Mouse (Mus musculus): ENCODE results near the gene Ghrhr. TPM values are rescaled to one million over a fixed set of nuclear protein-coding genes. Genes with fewer than 3 reads are reported as not detected.

The Ghrhr gene
- polyA plus RNA-seq (2015; fragmentation: Nextera tagmentation; extraction: Ambion mirVana), result not detected in 2 replicates

- Histone ChIP-seq H3K27me3 (no peaks in the 10 kb centered on the region), H3K9me3 (no peaks in the 10 kb centered on the region), H3K4me2 (no peak within 1 kb of the TSS), H3K9ac (no peak within 1 kb of the TSS), H3K36me3 (no peaks in the 10 kb centered on the region), H3K4me1 (replicated peaks) (no peaks in the 10 kb centered on the region), H3K27ac (replicated peaks) (no peak within 1 kb of the TSS), H3K4me3 (no peak within 1 kb of the TSS)
- 75% methylated on average over 6 of the region's 6 CpGs for WGBS
- no peak for ATAC-seq (ENCODE audit: low read depth)
Measured at GRCm38 (mm10) chr6:55376076-55376475, at the start of gene Ghrhr. TSS of gene Ghrhr (plus strand) at chr6:55376295.

- ATAC-seq (ENCODE audit: low read depth), result no peak
- H3K4me1 ChIP-seq (replicated peaks), result peaks cover 4% of the 10 kb centered on the region; the same call in 1 of the 2 replicates
- no peak overlapping the region for H3K4me2 ChIP-seq
- WGBS, result 84% methylated on average over 4 of the region's 4 CpGs
- no peak overlapping the region for H3K27ac ChIP-seq (replicated peaks)
- no peak overlapping the region for H3K9ac ChIP-seq
- no peak overlapping the region for H3K4me3 ChIP-seq
- H3K9me3 ChIP-seq, result no peaks in the 10 kb centered on the region
- no peaks in the 10 kb centered on the region for H3K27me3 ChIP-seq
- H3K36me3 ChIP-seq, result no peaks in the 10 kb centered on the region
Measured at GRCm38 (mm10) chr6:55326299-55326698, 49.8 kb upstream of the Ghrhr start.

- ATAC-seq (ENCODE audit: low read depth), result no peak
- H3K4me3 ChIP-seq, result no peak overlapping the region
Measured at GRCm38 (mm10) chr6:55327326-55327725, 48.8 kb upstream of the Ghrhr start.

GRCm38 (mm10) chr6:55328179-55328578 lies 47.9 kb upstream of the Ghrhr start:
- H3K4me3 ChIP-seq, result no peak overlapping the region
- H3K27me3 ChIP-seq, result no peaks in the 10 kb centered on the region
- H3K9ac ChIP-seq, result no peak overlapping the region
- no peaks in the 10 kb centered on the region for H3K9me3 ChIP-seq
- 82% methylated on average over 4 of the region's 4 CpGs for WGBS
- peaks cover 23% of the 10 kb centered on the region; the same call in 1 of the 2 replicates for H3K4me1 ChIP-seq (replicated peaks)
- H3K36me3 ChIP-seq, result no peaks in the 10 kb centered on the region
- H3K4me2 ChIP-seq, result no peak overlapping the region
- ATAC-seq (ENCODE audit: low read depth), result no peak
- no peak overlapping the region for H3K27ac ChIP-seq (replicated peaks)

More at GRCm38 (mm10) chr6:55327326-55327725, 48.8 kb upstream of the Ghrhr start:
- Histone ChIP-seq H3K36me3 (no peaks in the 10 kb centered on the region), H3K9me3 (no peaks in the 10 kb centered on the region), H3K27ac (replicated peaks) (no peak overlapping the region), H3K4me1 (replicated peaks) (peaks cover 14% of the 10 kb centered on the region; the same call in 1 of the 2 replicates), H3K4me2 (no peak overlapping the region), H3K27me3 (no peaks in the 10 kb centered on the region), H3K9ac (no peak overlapping the region)
- 86% methylated on average over 13 of the region's 13 CpGs for WGBS

GRCm38 (mm10) chr6:55331315-55331714 lies 44.8 kb upstream of the Ghrhr start:
- no peaks in the 10 kb centered on the region for H3K9me3 ChIP-seq
- H3K4me2 ChIP-seq, result no peak overlapping the region
- no peak overlapping the region for H3K4me3 ChIP-seq
- peaks cover 31% of the 10 kb centered on the region for H3K4me1 ChIP-seq (replicated peaks)
- 58% methylated on average over 6 of the region's 6 CpGs for WGBS
- no peaks in the 10 kb centered on the region for H3K36me3 ChIP-seq
- H3K9ac ChIP-seq, result no peak overlapping the region
- no peak for ATAC-seq (ENCODE audit: low read depth)
- H3K27ac ChIP-seq (replicated peaks), result no peak overlapping the region
- no peaks in the 10 kb centered on the region for H3K27me3 ChIP-seq

- Histone ChIP-seq H3K36me3 (no peaks in the 10 kb centered on the region), H3K27ac (replicated peaks) (no peak overlapping the region; the same call in 1 of the 2 replicates)
Measured at GRCm38 (mm10) chr6:55332100-55332772, 43.9 kb upstream of the Ghrhr start.

GRCm38 (mm10) chr6:55332773-55333109 lies 43.4 kb upstream of the Ghrhr start:
- ATAC-seq (ENCODE audit: low read depth), result peak; percentile 25; the same call in 1 of the 2 replicates
- Histone ChIP-seq H3K27me3 (no peaks in the 10 kb centered on the region), H3K4me2 (no peak overlapping the region), H3K36me3 (no peaks in the 10 kb centered on the region), H3K4me1 (replicated peaks) (peaks cover 35% of the 10 kb centered on the region), H3K9me3 (no peaks in the 10 kb centered on the region), H3K4me3 (no peak overlapping the region), H3K27ac (replicated peaks) (no peak overlapping the region), H3K9ac (no peak overlapping the region)
- WGBS, result 71% methylated on average over 6 of the region's 6 CpGs

More at GRCm38 (mm10) chr6:55332100-55332772, 43.9 kb upstream of the Ghrhr start:
- Histone ChIP-seq H3K9me3 (no peaks in the 10 kb centered on the region), H3K4me1 (replicated peaks) (peaks cover 35% of the 10 kb centered on the region), H3K4me2 (no peak overlapping the region), H3K27me3 (no peaks in the 10 kb centered on the region), H3K9ac (no peak overlapping the region), H3K4me3 (no peak overlapping the region)
- no peak; the same call in 1 of the 2 replicates for ATAC-seq (ENCODE audit: low read depth)
- WGBS, result 55% methylated on average over 5 of the region's 5 CpGs

GRCm38 (mm10) chr6:55335989-55336514 lies 40.0 kb upstream of the Ghrhr start, which contains the start of gene Aqp1:
TSS of gene Aqp1 (plus strand) at chr6:55336432.
- Histone ChIP-seq H3K4me1 (replicated peaks) (peaks cover 33% of the 10 kb centered on the region), H3K4me3 (no peak within 1 kb of the TSS), H3K27me3 (no peaks in the 10 kb centered on the region), H3K27ac (replicated peaks) (no peak within 1 kb of the TSS), H3K4me2 (peak within 1 kb of the TSS; percentile 1; the same call in 1 of the 2 replicates), H3K9me3 (no peaks in the 10 kb centered on the region), H3K36me3 (no peaks in the 10 kb centered on the region), H3K9ac (no peak within 1 kb of the TSS)
- peak; percentile 64 for ATAC-seq (ENCODE audit: low read depth)
- 27% methylated on average over 12 of the region's 12 CpGs for WGBS

GRCm38 (mm10) chr6:55337242-55337641 lies 38.9 kb upstream of the Ghrhr start:
- no peak for ATAC-seq (ENCODE audit: low read depth)
- Histone ChIP-seq H3K36me3 (no peaks in the 10 kb centered on the region), H3K9ac (no peak overlapping the region), H3K4me2 (peak overlapping the region; percentile 1; the same call in 1 of the 2 replicates), H3K9me3 (no peaks in the 10 kb centered on the region), H3K27ac (replicated peaks) (no peak overlapping the region), H3K4me1 (replicated peaks) (peaks cover 30% of the 10 kb centered on the region), H3K4me3 (no peak overlapping the region), H3K27me3 (no peaks in the 10 kb centered on the region)
- 88% methylated on average over 5 of the region's 5 CpGs for WGBS

- no peak overlapping the region for H3K9ac ChIP-seq
- WGBS, result 67% methylated on average over 6 of the region's 6 CpGs
- H3K27me3 ChIP-seq, result no peaks in the 10 kb centered on the region
- no peak overlapping the region for H3K4me3 ChIP-seq
- H3K4me2 ChIP-seq, result no peak overlapping the region
- H3K4me1 ChIP-seq (replicated peaks), result peaks cover 24% of the 10 kb centered on the region
- no peak for ATAC-seq (ENCODE audit: low read depth)
- no peaks in the 10 kb centered on the region for H3K36me3 ChIP-seq
- no peaks in the 10 kb centered on the region for H3K9me3 ChIP-seq
- H3K27ac ChIP-seq (replicated peaks), result no peak overlapping the region
Measured at GRCm38 (mm10) chr6:55338077-55338476, 38.0 kb upstream of the Ghrhr start.

- ATAC-seq (ENCODE audit: low read depth), result no peak
- peaks cover 23% of the 10 kb centered on the region for H3K4me1 ChIP-seq (replicated peaks)
- H3K4me2 ChIP-seq, result no peak overlapping the region
- H3K9ac ChIP-seq, result no peak overlapping the region
- H3K4me3 ChIP-seq, result no peak overlapping the region
- no peaks in the 10 kb centered on the region for H3K27me3 ChIP-seq
- WGBS, result 76% methylated on average over 9 of the region's 9 CpGs
- no peaks in the 10 kb centered on the region for H3K36me3 ChIP-seq
- H3K27ac ChIP-seq (replicated peaks), result no peak overlapping the region
- no peaks in the 10 kb centered on the region for H3K9me3 ChIP-seq
Measured at GRCm38 (mm10) chr6:55338934-55339825, 36.9 kb upstream of the Ghrhr start.

- WGBS, result 31% methylated on average over 5 of the region's 5 CpGs
- no peaks in the 10 kb centered on the region for H3K9me3 ChIP-seq
- H3K4me1 ChIP-seq (replicated peaks), result 0 out of 2 replicates have a peak, but pooled peaks cover 12% of the 10 kb centered on the region
- ATAC-seq (ENCODE audit: low read depth), result no peak
- no peaks in the 10 kb centered on the region for H3K36me3 ChIP-seq
- no peak overlapping the region for H3K4me2 ChIP-seq
- H3K27ac ChIP-seq (replicated peaks), result no peak overlapping the region
- H3K4me3 ChIP-seq, result no peak overlapping the region
- H3K9ac ChIP-seq, result no peak overlapping the region
- H3K27me3 ChIP-seq, result no peaks in the 10 kb centered on the region
Measured at GRCm38 (mm10) chr6:55341688-55342087, 34.4 kb upstream of the Ghrhr start.

All from neural tube, embryonic 13.5 days (tissue).